Mouse (Mus musculus) forebrain, embryonic 15.5 days (tissue): ENCODE data around the gene Creld1. TPM values are rescaled to one million over a fixed set of nuclear protein-coding genes. Genes with fewer than 3 reads are reported as not detected.

ENCODE experiments used
- ATAC-seq: fragments of 200-750 bp; cut with Nextera tagmentation; replicated peaks from 2 replicates; pipeline ENCODE4 v1.8.0; 2017; ENCODE audit warnings: mild to moderate bottlenecking, moderate TSS enrichment, moderate library complexity
- H3K27ac ChIP-seq: fragments of 300-500 bp; sonication (generic); replicated peaks from 2 replicates; pipeline ENCODE4 v1.5.1; 2015; ENCODE audit warnings: mild to moderate bottlenecking, inconsistent platforms
- H3K27me3 ChIP-seq: fragments of 300-500 bp; sonication (generic); 2 replicates; pipeline ENCODE4 v1.6.1; 2015; ENCODE audit warnings: inconsistent platforms
- H3K36me3 ChIP-seq: fragments of 300-500 bp; sonication (generic); 2 replicates; pipeline ENCODE4 v1.6.1; 2015; ENCODE audit warnings: mild to moderate bottlenecking, inconsistent platforms
- H3K4me1 ChIP-seq: fragments of 300-500 bp; sonication (generic); 2 replicates; pipeline ENCODE4 v1.6.1; 2015; ENCODE audit warnings: inconsistent platforms
- H3K4me2 ChIP-seq: fragments of 300-500 bp; sonication (generic); replicated peaks from 2 replicates; pipeline ENCODE4 v1.6.1; 2015; ENCODE audit warnings: mild to moderate bottlenecking, inconsistent platforms
- H3K4me3 ChIP-seq: fragments of 300-500 bp; sonication (generic); 2 replicates; pipeline ENCODE4 v1.5.1; 2015; ENCODE audit warnings: mild to moderate bottlenecking, inconsistent platforms
- H3K9ac ChIP-seq: fragments of 300-500 bp; sonication (generic); replicated peaks from 2 replicates; pipeline ENCODE4 v1.6.1; 2015; ENCODE audit warnings: mild to moderate bottlenecking, inconsistent platforms
- H3K9me3 ChIP-seq: fragments of 300-500 bp; sonication (generic); 2 replicates; pipeline ENCODE4 v1.6.1; 2016; ENCODE audit warnings: inconsistent platforms
- WGBS: fragments of 180-500 bp; shearing (Covaris S2); methylation state at CpG from one replicate; pipeline ENCODE4 v1.1.7; 2015; ENCODE audit warnings: mixed read lengths; 5-methylcytosine and 5-hydroxymethylcytosine counted together
- polyA plus RNA-seq: library from polyadenylated mRNA; unstranded; fragments of >200 nt; fragmentation: Nextera tagmentation; extraction: Ambion mirVana; gene quantifications from 2 replicates; pipeline ENCODE4 v1.2.1, GENCODE M21; 2015

Gene Creld1
- 63.8 and 66.7 TPM in 2 replicates for polyA plus RNA-seq

DNA sequence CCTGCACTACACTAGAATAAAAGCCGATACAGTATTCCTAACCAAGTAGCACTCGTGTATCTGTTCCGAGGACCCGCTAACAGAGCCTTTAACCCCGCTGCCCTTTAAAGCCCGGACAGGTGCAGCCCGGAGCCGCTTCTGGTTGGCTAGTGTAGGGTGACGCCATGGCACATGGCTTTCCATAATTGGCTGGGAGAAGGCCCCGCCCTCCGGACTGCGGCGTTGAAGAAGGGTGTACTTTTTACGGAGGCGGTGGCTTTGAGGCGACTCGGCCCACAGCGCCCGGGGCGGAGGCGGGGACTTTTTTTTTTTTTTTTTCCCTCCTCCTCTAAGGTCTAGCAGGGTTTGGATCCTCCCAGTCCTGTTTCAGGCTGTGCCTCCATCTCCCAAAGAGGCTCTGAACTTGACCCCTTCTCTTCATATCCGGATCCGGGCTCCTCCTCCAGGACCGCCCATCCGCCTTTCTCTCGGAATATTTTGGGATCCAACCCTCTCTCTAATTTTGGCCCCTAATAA is at the start of gene Creld1:
TSS of gene Creld1 (plus strand) at position 198 of the 516 bp plus-strand sequence.
- Histone ChIP-seq H3K4me1 (peaks cover 32% of the 10 kb centered on the region), H3K9ac (peak within 1 kb of the TSS; percentile 77)
- under 1% methylated on average over 26 of the region's 26 CpGs for WGBS

DNA sequence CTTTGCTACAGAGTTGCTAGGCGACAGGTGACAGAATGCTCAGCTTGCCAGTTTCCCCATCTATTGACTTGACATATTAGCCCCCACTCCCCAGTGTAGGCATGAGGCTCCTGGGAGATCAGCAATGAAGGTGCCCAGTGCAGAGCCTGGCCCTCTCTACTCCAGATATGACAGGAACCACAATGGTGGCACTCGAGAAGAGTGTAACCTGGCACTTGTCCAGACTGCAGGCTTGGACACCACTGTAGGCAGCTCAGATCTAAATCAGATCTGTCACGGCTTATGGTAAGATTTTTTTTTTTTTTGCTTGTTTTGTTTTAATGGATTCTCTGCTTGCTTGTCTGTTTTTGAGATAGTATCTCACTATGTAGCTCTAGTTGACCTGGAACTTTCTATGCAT is 49.4 kb upstream of the Creld1 start:
- no peaks in the 10 kb centered on the region for H3K9me3 ChIP-seq
- H3K4me1 ChIP-seq: no peaks in the 10 kb centered on the region
- no peak for ATAC-seq
- 75% methylated on average over 3 of the region's 3 CpGs for WGBS
- H3K4me2 ChIP-seq: no peak overlapping the region
- H3K27me3 ChIP-seq: no peaks in the 10 kb centered on the region
- H3K4me3 ChIP-seq: no peak overlapping the region
- no peaks in the 10 kb centered on the region for H3K36me3 ChIP-seq
- H3K27ac ChIP-seq: no peak overlapping the region
- H3K9ac ChIP-seq: no peak overlapping the region

More for the DNA sequence above, at the start of gene Creld1:
- Histone ChIP-seq H3K36me3 (0 out of 2 replicates have a peak, but pooled peaks cover 3% of the 10 kb centered on the region), H3K27me3 (0 out of 2 replicates have a peak, but pooled peaks cover 4% of the 10 kb centered on the region), H3K4me2 (peak within 1 kb of the TSS; percentile 91), H3K9me3 (no peaks in the 10 kb centered on the region), H3K27ac (peak within 1 kb of the TSS; percentile 81), H3K4me3 (peak within 1 kb of the TSS; percentile 70)
- ATAC-seq: peak; percentile 97

DNA sequence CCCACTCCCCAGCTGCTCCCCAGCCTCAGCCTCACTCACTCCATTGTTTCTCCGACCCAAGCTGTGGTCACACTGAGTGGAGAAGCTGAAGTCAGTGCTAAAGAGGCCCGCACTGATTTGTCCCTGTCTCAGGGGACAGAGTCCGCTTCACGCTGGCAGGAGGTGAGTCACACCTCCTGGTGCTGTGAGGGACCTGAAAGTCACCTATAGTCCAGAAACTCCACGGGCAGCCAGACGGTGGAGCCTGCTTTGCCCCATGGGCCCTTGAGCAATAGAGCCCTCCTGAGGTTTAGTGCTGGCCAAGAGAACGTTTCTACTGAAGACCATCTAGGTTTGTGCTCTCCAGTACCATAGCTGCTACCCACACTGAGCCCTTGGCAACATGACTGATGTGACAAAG is 48.4 kb upstream of the Creld1 start:
- H3K27me3 ChIP-seq: no peaks in the 10 kb centered on the region
- H3K4me2 ChIP-seq: no peak overlapping the region
- H3K4me1 ChIP-seq: no peaks in the 10 kb centered on the region
- no peak for ATAC-seq
- no peak overlapping the region for H3K9ac ChIP-seq
- no peaks in the 10 kb centered on the region for H3K9me3 ChIP-seq
- H3K4me3 ChIP-seq: no peak overlapping the region
- 76% methylated on average over 7 of the region's 7 CpGs for WGBS
- H3K27ac ChIP-seq: no peak overlapping the region
- no peaks in the 10 kb centered on the region for H3K36me3 ChIP-seq

DNA sequence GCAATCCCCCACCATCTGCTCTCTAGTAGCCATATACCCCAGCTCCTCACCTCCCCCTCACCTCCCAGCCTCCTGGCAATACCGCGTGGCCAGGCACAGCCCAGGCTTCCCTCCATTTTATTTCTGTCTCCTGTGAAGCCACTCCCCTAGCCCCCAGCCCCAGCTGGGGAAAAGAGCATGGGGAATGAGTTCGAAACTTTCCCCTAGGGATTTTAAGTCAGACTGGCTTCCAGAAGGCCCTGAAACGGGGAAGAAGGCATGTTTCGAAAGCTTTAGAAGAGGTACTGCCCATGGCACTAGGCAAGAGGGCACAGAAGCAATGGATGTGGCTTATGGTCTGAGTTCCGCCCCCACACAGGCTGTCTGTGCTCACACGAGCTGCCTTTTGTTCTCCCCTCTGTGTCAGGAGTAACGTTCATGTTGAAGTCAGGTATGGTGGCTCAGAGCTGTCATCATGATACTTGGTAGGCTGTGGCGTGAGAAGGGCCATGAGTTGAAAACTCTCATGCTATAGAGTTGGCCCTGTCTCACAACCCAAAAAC is 47.4 kb upstream of the Creld1 start, which contains the start of gene Cidec:
TSS of gene Cidec (minus strand) at position 97 of the 542 bp plus-strand sequence.
- Histone ChIP-seq H3K9ac (no peak within 1 kb of the TSS), H3K9me3 (no peaks in the 10 kb centered on the region), H3K36me3 (no peaks in the 10 kb centered on the region), H3K4me3 (no peak within 1 kb of the TSS), H3K4me2 (no peak within 1 kb of the TSS), H3K27me3 (no peaks in the 10 kb centered on the region), H3K4me1 (no peaks in the 10 kb centered on the region), H3K27ac (no peak within 1 kb of the TSS)
- ATAC-seq: no peak
- 82% methylated on average over 9 of the region's 9 CpGs for WGBS

DNA sequence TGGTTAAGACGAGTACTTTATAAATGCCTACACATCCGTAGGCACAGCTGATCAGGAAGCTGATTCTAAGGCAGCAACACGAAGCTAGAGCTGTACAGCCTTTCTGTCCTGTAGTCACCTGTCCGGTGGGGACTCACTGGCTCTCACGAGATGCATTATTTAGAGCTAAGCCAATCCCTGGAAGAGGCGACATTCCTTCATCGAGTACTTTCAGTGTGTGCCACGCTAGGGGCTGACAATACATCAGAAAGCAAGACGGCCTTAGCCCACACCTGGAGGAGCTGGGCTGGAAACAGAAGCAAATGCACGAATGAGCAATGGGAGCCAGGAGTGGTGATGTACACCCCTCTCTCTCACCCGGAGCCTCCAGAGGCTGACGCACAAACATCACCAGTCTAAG is 46.0 kb upstream of the Creld1 start:
- Histone ChIP-seq H3K27me3 (no peaks in the 10 kb centered on the region), H3K9ac (no peak overlapping the region), H3K9me3 (no peaks in the 10 kb centered on the region), H3K4me2 (no peak overlapping the region), H3K36me3 (no peaks in the 10 kb centered on the region), H3K4me3 (no peak overlapping the region), H3K4me1 (0 out of 2 replicates have a peak, but pooled peaks cover 3% of the 10 kb centered on the region), H3K27ac (no peak overlapping the region)
- WGBS: 82% methylated on average over 12 of the region's 12 CpGs
- no peak for ATAC-seq

DNA sequence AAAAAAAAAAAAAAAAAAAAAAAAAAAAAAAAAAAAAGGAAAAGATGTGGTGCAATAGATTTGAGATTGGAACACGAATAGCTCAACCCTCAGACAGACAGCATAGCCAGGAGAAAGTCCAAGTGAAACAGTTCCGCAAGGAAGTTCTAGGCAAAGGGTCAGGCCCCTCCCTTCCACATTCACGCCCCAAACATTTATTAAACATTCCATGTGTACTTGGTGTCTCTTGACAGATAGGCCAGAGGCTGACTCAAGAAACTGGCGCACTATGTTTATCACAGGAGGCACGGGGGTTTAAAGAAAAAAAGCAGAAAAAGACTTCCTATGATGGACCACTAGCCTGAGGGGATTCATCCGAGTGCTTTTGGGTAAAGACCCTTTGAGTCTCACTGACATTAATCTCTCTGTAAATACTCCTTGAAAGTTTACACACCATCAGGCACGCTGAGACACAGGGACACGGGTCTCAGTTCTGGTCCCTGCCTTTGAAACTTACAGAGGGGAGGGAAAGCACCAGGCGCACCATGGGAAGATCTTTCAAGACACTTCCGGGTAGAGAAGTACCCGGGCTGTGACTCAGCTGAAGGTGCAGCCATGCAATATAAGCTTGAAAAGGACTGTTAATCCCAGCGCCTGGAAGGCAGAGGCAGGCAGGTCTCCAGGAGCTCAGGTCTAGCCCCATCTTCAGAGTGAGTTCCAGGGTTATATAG is 44.2 kb upstream of the Creld1 start:
- H3K27me3 ChIP-seq: no peaks in the 10 kb centered on the region
- no peak overlapping the region for H3K4me3 ChIP-seq
- no peak overlapping the region for H3K9ac ChIP-seq
- H3K9me3 ChIP-seq: no peaks in the 10 kb centered on the region
- no peak for ATAC-seq
- no peak overlapping the region for H3K4me2 ChIP-seq
- H3K27ac ChIP-seq: no peak overlapping the region
- peaks cover 14% of the 10 kb centered on the region for H3K4me1 ChIP-seq
- no peaks in the 10 kb centered on the region for H3K36me3 ChIP-seq
- WGBS: 66% methylated on average over 12 of the region's 12 CpGs

DNA sequence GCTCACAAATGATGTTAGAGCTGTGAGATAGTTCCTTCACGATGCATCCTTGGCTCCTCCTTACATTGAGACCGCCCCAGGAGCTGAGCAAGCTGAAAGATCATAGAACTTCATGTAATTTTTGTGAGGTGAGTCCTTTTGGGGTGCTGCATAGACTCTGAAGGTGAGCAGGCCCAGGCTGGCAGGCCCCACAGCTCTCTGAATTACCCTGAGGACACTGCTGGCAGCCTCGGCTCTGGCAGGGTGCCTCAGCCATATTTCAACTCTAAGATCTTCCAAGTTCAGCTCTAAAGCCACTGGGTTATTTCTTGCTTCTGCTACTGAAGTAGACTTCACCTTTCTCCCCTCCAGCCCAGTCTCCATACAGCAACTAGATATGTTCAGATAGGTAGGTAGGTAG is 42.4 kb upstream of the Creld1 start:
- H3K4me2 ChIP-seq: no peak overlapping the region
- H3K9me3 ChIP-seq: no peaks in the 10 kb centered on the region
- ATAC-seq: no peak
- no peak overlapping the region for H3K27ac ChIP-seq
- no peaks in the 10 kb centered on the region for H3K36me3 ChIP-seq
- no peak overlapping the region for H3K4me3 ChIP-seq
- peaks cover 14% of the 10 kb centered on the region for H3K4me1 ChIP-seq
- H3K27me3 ChIP-seq: no peaks in the 10 kb centered on the region
- 86% methylated on average over 3 of the region's 3 CpGs for WGBS
- H3K9ac ChIP-seq: no peak overlapping the region

DNA sequence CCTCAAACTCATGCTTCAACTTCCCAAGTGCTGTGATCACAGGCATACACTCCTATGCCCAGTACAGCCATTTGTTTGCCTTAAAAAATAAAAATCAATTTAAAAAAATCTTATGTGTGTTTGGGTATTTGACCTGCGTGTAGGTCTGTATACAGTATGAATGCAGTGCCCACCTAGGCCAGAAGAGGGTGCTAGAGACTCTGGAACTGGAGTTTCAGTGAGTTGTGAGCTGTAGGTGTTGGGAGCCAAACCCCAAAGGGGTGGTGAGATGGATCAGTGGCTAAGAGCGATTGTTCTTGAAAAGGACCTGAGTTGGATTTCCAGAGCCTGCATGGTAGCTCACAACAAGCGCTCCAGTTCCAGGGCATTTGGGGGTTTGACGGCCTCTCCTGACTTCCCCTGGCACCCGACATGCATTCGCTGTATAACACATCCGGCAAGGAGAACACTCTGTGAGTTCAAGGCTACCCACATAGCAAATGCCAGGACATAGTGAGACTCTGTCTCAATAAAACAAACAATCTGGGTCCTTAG is 41.9 kb upstream of the Creld1 start:
- no peak overlapping the region for H3K9ac ChIP-seq
- peaks cover 14% of the 10 kb centered on the region for H3K4me1 ChIP-seq
- H3K9me3 ChIP-seq: no peaks in the 10 kb centered on the region
- 55% methylated on average over 7 of the region's 7 CpGs for WGBS
- H3K4me3 ChIP-seq: no peak overlapping the region
- no peak overlapping the region for H3K4me2 ChIP-seq
- H3K27me3 ChIP-seq: no peaks in the 10 kb centered on the region
- H3K36me3 ChIP-seq: no peaks in the 10 kb centered on the region
- no peak overlapping the region for H3K27ac ChIP-seq
- no peak; the same call in 1 of the 2 replicates for ATAC-seq

DNA sequence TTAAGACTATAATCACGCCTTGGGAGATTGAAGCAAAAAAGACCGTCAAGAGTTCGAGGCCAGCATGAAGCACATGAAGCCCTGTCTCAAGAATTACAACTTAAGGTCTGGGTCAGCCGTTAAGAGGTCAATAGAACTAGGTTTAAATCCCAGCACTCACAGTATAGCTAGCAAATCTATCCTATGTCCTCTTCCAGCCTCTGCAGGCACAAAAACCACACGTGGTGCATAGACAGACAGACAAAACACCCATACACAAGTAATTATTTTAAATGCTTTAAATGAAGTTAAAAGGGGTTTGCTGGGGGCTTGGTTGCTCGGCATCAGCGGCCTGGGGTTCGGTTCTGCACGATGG is 41.0 kb upstream of the Creld1 start:
- Histone ChIP-seq H3K4me1 (peaks cover 14% of the 10 kb centered on the region), H3K4me3 (peak overlapping the region; percentile 93), H3K36me3 (peaks cover 5% of the 10 kb centered on the region), H3K4me2 (peak overlapping the region; percentile 81), H3K9me3 (no peaks in the 10 kb centered on the region), H3K9ac (peak overlapping the region; percentile 81), H3K27me3 (no peaks in the 10 kb centered on the region), H3K27ac (peak overlapping the region; percentile 75)
- 41% methylated on average over 9 of the region's 9 CpGs for WGBS
- ATAC-seq: peak; percentile 56

DNA sequence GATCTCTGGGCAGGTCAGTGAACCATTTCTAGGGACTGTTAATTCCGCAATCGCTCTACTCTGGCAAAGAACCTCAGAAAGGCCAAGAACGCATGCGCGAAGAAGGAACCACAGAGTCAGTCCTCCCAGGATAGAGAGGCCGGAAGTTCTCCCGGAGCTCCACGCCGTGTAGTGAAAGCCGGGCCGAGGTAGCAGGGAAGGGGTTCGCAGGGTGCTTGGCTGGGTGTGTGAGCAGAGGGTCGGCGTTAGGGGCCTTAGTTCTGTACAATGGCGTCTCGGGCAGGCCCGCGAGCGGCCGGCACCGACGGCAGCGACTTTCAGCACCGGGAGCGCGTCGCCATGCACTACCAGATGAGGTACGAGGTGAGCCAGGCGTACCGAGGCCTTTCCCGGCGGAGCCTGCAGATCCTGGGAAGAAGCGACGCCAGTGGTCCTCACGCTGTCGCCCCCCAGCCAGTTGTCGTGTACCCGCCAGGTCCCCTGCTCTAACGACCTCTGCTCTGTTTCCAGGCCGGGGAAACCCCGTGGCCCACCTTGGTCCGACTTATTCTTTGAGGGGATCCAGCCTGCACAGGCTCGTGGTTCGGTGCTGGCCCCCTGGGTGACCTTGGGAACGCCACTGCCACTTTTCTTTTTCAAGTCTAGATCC is 40.5 kb upstream of the Creld1 start, which contains the start of gene Jagn1:
TSS of gene Jagn1 (plus strand) at position 128 of the 649 bp plus-strand sequence.
- no peaks in the 10 kb centered on the region for H3K9me3 ChIP-seq
- WGBS: under 1% methylated on average over 45 of the region's 45 CpGs

DNA sequence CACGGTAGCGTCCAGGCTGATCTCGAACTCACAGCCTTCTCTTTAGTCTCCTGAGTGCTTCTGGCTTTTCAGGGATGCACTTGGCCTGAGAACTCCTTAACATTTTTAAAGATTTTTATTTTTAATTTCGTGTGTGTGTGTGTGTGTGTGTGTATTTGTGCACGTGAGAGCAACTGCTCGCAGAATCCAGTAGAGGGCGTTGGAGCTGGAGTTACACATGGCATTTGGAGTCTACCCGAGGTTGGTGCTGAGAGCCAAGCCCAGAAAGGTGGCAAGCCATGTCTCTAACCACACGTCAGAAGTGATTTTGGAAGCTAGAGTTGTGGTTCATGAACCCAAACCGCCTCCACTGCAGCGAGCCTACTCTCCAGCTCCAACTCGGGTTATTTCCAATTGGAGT is 40.0 kb upstream of the Creld1 start:
- H3K9ac ChIP-seq: peak overlapping the region; percentile 81
- peak overlapping the region; percentile 93 for H3K4me3 ChIP-seq
- H3K27me3 ChIP-seq: no peaks in the 10 kb centered on the region
- H3K36me3 ChIP-seq: peaks cover 16% of the 10 kb centered on the region
- H3K4me1 ChIP-seq: peaks cover 23% of the 10 kb centered on the region
- no peaks in the 10 kb centered on the region for H3K9me3 ChIP-seq
- WGBS: 49% methylated on average over 12 of the region's 12 CpGs
- H3K27ac ChIP-seq: no peak overlapping the region
- peak overlapping the region; percentile 81 for H3K4me2 ChIP-seq
- no peak for ATAC-seq

More for the DNA sequence above, 40.5 kb upstream of the Creld1 start, which contains the start of gene Jagn1:
- H3K27me3 ChIP-seq: no peaks in the 10 kb centered on the region
- peak within 1 kb of the TSS; percentile 93 for H3K4me3 ChIP-seq
- peak within 1 kb of the TSS; percentile 81 for H3K9ac ChIP-seq
- peak within 1 kb of the TSS; percentile 81 for H3K4me2 ChIP-seq
- peak; percentile 97 for ATAC-seq
- peaks cover 19% of the 10 kb centered on the region for H3K4me1 ChIP-seq
- H3K36me3 ChIP-seq: peaks cover 10% of the 10 kb centered on the region
- H3K27ac ChIP-seq: peak within 1 kb of the TSS; percentile 75
